In genomic region chr7:89980133-89980484, GRCm38 (mm10) we compare ENCODE assay signal across 8 mouse cellular contexts. TPM values are rescaled to one million over a fixed set of nuclear protein-coding genes. Genes with fewer than 3 reads are reported as not detected.
DNase-seq lines count a peak whose midpoint lies in the region; ATAC-seq and TF ChIP-seq lines count a peak whose summit lies in the region.

No protein-coding gene starts in this region.

- no peak for TF ChIP-seq CTCF in lung, embryonic 14.5 days (IDR thresholded peaks at IDR 0.05; ENCODE audit: low read depth)
- TF ChIP-seq CTCF in olfactory bulb, adult 2 months (IDR thresholded peaks at IDR 0.05; ENCODE audit: insufficient read depth, low read depth, low read length): no peak

- DNase-seq in lung, embryonic 14.5 days: no peak
- DNase-seq in lung, postnatal 10 days: no peak
- no peak for DNase-seq in limb, embryonic 10.5 days (ENCODE audit: low spot score)
- no peak for DNase-seq in embryo, embryonic 11 days
- no peak for DNase-seq in thymus, postnatal 0 days (ENCODE audit: low spot score)

- no peak; the same call in 1 of the 2 replicates for ATAC-seq in lung, embryonic 14.5 days (ENCODE audit: insufficient read depth)
- no peak; the same call in 1 of the 2 replicates for ATAC-seq in embryonic facial prominence, embryonic 15.5 days (ENCODE audit: insufficient number of reproducible peaks, low FRiP score, low TSS enrichment, low read depth)
- no peak for ATAC-seq in granulocyte monocyte progenitor cell, adult 5-6 weeks (replicated peaks; ENCODE audit: poor library complexity, severe bottlenecking)

- H3K27me3 ChIP-seq in lung, embryonic 14.5 days (ENCODE audit: insufficient read depth, low read length): no peaks in the 10 kb centered on the region
- H3K27me3 ChIP-seq in embryonic facial prominence, embryonic 15.5 days: no peaks in the 10 kb centered on the region
- H3K27me3 ChIP-seq in limb, embryonic 10.5 days (ENCODE audit: low read depth, poor library complexity, severe bottlenecking): no peaks in the 10 kb centered on the region

- peak overlapping the region; percentile 74 for H3K4me3 ChIP-seq in lung, embryonic 14.5 days (ENCODE audit: low read depth, low read length)
- peak overlapping the region; percentile 78 for H3K4me3 ChIP-seq in embryonic facial prominence, embryonic 15.5 days (replicated peaks)
- peak overlapping the region; percentile 83 for H3K4me3 ChIP-seq in limb, embryonic 10.5 days
- H3K4me3 ChIP-seq in olfactory bulb, adult 2 months (ENCODE audit: insufficient read depth, low read depth, low read length): peak overlapping the region; percentile 78

- H3K27ac ChIP-seq in lung, embryonic 14.5 days (ENCODE audit: low read depth): peak overlapping the region; percentile 100
- peak overlapping the region; percentile 100 for H3K27ac ChIP-seq in embryonic facial prominence, embryonic 15.5 days (replicated peaks)
- H3K27ac ChIP-seq in limb, embryonic 10.5 days: peak overlapping the region; percentile 99
- H3K27ac ChIP-seq in olfactory bulb, adult 2 months (ENCODE audit: insufficient read depth, low read depth, low read length): no peak overlapping the region

- peaks cover 8% of the 10 kb centered on the region; the same call in 1 of the 2 replicates for H3K4me1 ChIP-seq in lung, embryonic 14.5 days (ENCODE audit: insufficient read depth)
- peaks cover 8% of the 10 kb centered on the region for H3K4me1 ChIP-seq in embryonic facial prominence, embryonic 15.5 days
- H3K4me1 ChIP-seq in limb, embryonic 10.5 days: peaks cover 21% of the 10 kb centered on the region
- H3K4me1 ChIP-seq in olfactory bulb, adult 2 months (ENCODE audit: control insufficient read depth, insufficient read depth, low read length): peaks cover 2% of the 10 kb centered on the region; the same call in 1 of the 2 replicates

- H3K9ac ChIP-seq in lung, embryonic 14.5 days: peak overlapping the region; percentile 92
- H3K9ac ChIP-seq in embryonic facial prominence, embryonic 15.5 days: peak overlapping the region; percentile 66

- WGBS in lung, embryonic 14.5 days: under 1% methylated on average over 31 of the region's 31 CpGs
- under 1% methylated on average over 31 of the region's 31 CpGs for WGBS in embryonic facial prominence, embryonic 15.5 days
- under 1% methylated on average over 31 of the region's 31 CpGs for WGBS in limb, embryonic 10.5 days
- under 1% methylated on average over 31 of the region's 31 CpGs for WGBS in olfactory bulb, adult 2 months

- H3K9me3 ChIP-seq in lung, embryonic 14.5 days (ENCODE audit: low read depth, low read length): no peaks in the 10 kb centered on the region
- no peaks in the 10 kb centered on the region for H3K9me3 ChIP-seq in embryonic facial prominence, embryonic 15.5 days (replicated peaks)
- no peaks in the 10 kb centered on the region for H3K9me3 ChIP-seq in limb, embryonic 10.5 days (replicated peaks)

- TF ChIP-seq POLR2A in olfactory bulb, adult 2 months (IDR thresholded peaks at IDR 0.05; ENCODE audit: insufficient read depth, low read depth, low read length): no peak

- peaks cover 19% of the 10 kb centered on the region for H3K36me3 ChIP-seq in lung, embryonic 14.5 days (ENCODE audit: insufficient read depth)
- H3K36me3 ChIP-seq in embryonic facial prominence, embryonic 15.5 days: peaks cover 12% of the 10 kb centered on the region
- peaks cover 24% of the 10 kb centered on the region for H3K36me3 ChIP-seq in limb, embryonic 10.5 days

- H3K4me2 ChIP-seq in lung, embryonic 14.5 days: peak overlapping the region; percentile 72
- H3K4me2 ChIP-seq in embryonic facial prominence, embryonic 15.5 days (replicated peaks): peak overlapping the region; percentile 58

RNA-seq across cellular contexts. Expression of gene Eed, which starts 0.7 kb away (rescaled TPM):
- polyA plus RNA-seq in lung, embryonic 14.5 days (2014; fragmentation: Nextera tagmentation; extraction: Ambion mirVana): 75.5 and 78.1 TPM in 2 replicates
- 64.2 and 73.2 TPM in 2 replicates for polyA plus RNA-seq in embryonic facial prominence, embryonic 15.5 days (2015; fragmentation: Nextera tagmentation; extraction: Ambion mirVana)
- 101 and 102 TPM in 2 replicates for polyA plus RNA-seq in limb, embryonic 10.5 days (2016; fragmentation: Nextera tagmentation; extraction: Ambion mirVana)
- polyA plus RNA-seq in olfactory bulb, adult 2 months (2012; ENCODE audit: insufficient read depth, insufficient read length, low replicate concordance, missing spikeins): not detected in 2 replicates
- polyA plus RNA-seq in thymus, postnatal 0 days (2015; fragmentation: Nextera tagmentation; extraction: Ambion mirVana): 70.3 and 75.3 TPM in 2 replicates
- total RNA-seq in granulocyte monocyte progenitor cell, adult 5-6 weeks (2014; fragmentation: Nextera tagmentation): 89.6 and 108 TPM in 2 replicates
- 130 and 164 TPM in 2 replicates for total RNA-seq in granulocyte monocyte progenitor cell, adult 5-6 weeks (2017)

RNA-seq across cellular contexts. Expression of gene Hikeshi, which starts 39.1 kb away (rescaled TPM):
- 126 and 136 TPM in 2 replicates for polyA plus RNA-seq in lung, embryonic 14.5 days (2014; fragmentation: Nextera tagmentation; extraction: Ambion mirVana)
- 124 TPM in 2 replicates for polyA plus RNA-seq in embryonic facial prominence, embryonic 15.5 days (2015; fragmentation: Nextera tagmentation; extraction: Ambion mirVana)
- polyA plus RNA-seq in limb, embryonic 10.5 days (2016; fragmentation: Nextera tagmentation; extraction: Ambion mirVana): 138 and 152 TPM in 2 replicates
- polyA plus RNA-seq in olfactory bulb, adult 2 months (2012; ENCODE audit: insufficient read depth, insufficient read length, low replicate concordance, missing spikeins): not detected in 2 replicates
- polyA plus RNA-seq in thymus, postnatal 0 days (2015; fragmentation: Nextera tagmentation; extraction: Ambion mirVana): 152 and 183 TPM in 2 replicates
- 50.9 and 57.8 TPM in 2 replicates for total RNA-seq in granulocyte monocyte progenitor cell, adult 5-6 weeks (2014; fragmentation: Nextera tagmentation)
- 98.2 and 108 TPM in 2 replicates for total RNA-seq in granulocyte monocyte progenitor cell, adult 5-6 weeks (2017)
